Mouse (Mus musculus): ENCODE results near the gene Pou4f1. TPM values are rescaled to one million over a fixed set of nuclear protein-coding genes. Genes with fewer than 3 reads are reported as not detected.
A peak's percentile ranks its signal among the peaks of the same experiment; 100 is the strongest.
"Not testable (repeated sequence)": the region's sequence is repeated elsewhere in the genome, so short reads cannot be mapped to it uniquely, and the experiment has no call there.

Pou4f1 gene
- 79.6 and 96.7 TPM in 2 replicates for polyA plus RNA-seq (2014; fragmentation: Nextera tagmentation; extraction: Ambion mirVana)

DNA sequence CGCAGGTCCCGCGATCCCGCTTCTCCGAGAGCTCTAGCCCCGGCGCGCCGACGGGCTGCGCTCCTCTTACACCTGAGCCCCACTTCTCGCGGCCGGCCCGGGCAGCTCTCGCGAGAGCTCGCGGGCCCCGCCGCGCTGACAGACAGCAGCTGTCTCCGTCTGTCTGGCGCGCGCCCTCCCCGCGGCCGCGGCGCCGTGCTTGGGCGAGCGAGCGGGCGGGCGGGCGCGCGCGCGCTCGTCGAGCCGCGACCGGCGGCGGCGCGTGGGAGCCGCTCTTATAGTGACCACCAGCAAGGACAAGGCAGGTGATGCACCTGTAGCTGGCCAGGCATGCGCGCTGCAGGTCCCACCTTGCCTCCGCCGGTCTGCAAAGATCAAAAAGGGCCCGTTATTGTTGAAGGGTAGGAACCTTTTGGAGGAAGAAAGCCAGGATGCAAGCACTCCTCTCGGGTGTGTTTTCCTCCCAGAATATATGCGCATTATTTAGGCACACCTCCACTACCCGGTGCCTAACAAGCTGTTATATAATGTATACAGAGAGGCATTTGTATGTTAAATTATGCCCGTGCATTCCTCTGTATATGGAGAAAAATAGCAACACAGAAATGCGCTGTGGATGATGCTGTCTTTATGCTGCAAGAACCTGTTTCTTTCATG is at the start of gene Pou4f1:
Gene Pou4f1, minus strand, starts transcription at position 34 of the 657 bp plus-strand sequence.
- whole genome bisulfite sequencing: under 1% methylated on average over 62 of the region's 62 CpGs
- peak within 1 kb of the TSS; percentile 85 for H3K27ac ChIP-seq (ENCODE audit: low read depth, low read length)
- peaks cover 15% of the 10 kb centered on the region for H3K4me1 ChIP-seq (ENCODE audit: control insufficient read depth, insufficient read depth, low read length)

DNA sequence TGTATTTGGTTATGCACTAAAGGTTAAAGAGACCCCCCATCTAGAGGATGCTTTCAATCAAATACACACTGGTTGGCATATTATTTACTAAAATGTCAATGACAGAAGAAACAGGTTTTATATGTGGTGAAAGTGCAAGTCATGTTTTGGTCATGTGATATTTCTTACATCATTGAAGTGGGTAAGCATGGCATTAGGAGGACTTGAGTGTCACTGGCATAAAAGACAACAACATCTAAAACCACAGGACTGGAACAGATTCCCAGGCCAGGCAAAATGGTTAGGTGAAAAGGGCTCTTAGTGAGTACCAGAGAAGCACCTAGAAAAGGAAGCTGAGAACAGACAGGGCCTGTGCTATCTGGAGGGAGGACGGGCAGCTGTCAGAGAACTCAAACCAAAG is 43.9 kb upstream of the Pou4f1 start:
- Histone ChIP-seq H3K4me1 (ENCODE audit: control insufficient read depth, insufficient read depth, low read length) (no peaks in the 10 kb centered on the region), H3K27me3 (ENCODE audit: control insufficient read depth, insufficient read depth, low read length) (no peaks in the 10 kb centered on the region), H3K9me3 (ENCODE audit: control insufficient read depth, low read length) (no peaks in the 10 kb centered on the region), H3K9ac (ENCODE audit: low read length) (no peak overlapping the region), H3K4me3 (ENCODE audit: low read depth, low read length) (no peak overlapping the region), H3K4me2 (ENCODE audit: low read depth) (no peak overlapping the region), H3K36me3 (ENCODE audit: control insufficient read depth, insufficient read depth, low read length) (no peaks in the 10 kb centered on the region; the same call in 1 of the 2 replicates), H3K27ac (ENCODE audit: low read depth, low read length) (no peak overlapping the region)
- no peak for DNase-seq (ENCODE audit: low spot score)
- ATAC-seq (ENCODE audit: insufficient read depth, low FRiP score, low TSS enrichment): no peak
- 100% methylated on average over 1 of the region's 1 CpGs for WGBS

More for the DNA sequence above, at the start of gene Pou4f1:
- Histone ChIP-seq H3K36me3 (ENCODE audit: control insufficient read depth, insufficient read depth, low read length) (no peaks in the 10 kb centered on the region), H3K4me3 (ENCODE audit: low read depth, low read length) (peak within 1 kb of the TSS; percentile 61), H3K4me2 (ENCODE audit: low read depth) (peak within 1 kb of the TSS; percentile 74), H3K9ac (ENCODE audit: low read length) (peak within 1 kb of the TSS; percentile 76), H3K27me3 (ENCODE audit: control insufficient read depth, insufficient read depth, low read length) (peaks cover 92% of the 10 kb centered on the region), H3K9me3 (ENCODE audit: control insufficient read depth, low read length) (no peaks in the 10 kb centered on the region)
- DNase-seq (ENCODE audit: low spot score) (peak; percentile 91), ATAC-seq (ENCODE audit: insufficient read depth, low FRiP score, low TSS enrichment) (peak; percentile 91)

DNA sequence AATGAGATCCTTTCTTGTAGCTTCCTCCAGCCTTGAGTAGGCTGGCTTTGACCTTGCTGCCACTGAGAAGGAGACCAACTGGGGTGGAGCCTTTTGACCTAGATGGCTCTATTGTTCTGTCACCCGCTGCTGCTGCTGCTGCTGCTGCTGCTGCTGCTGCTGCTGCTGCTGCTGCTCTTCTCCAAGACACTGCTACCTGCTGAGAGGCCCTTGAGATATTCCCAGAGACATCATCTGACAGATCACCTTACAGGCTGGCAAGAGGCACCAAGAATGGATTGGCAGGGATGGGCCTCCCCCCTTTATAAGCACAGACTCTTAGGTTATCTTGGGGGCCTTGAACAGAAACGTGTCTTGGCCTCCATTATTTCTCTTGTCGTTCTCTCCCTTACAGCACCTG is 35.0 kb upstream of the Pou4f1 start:
- not testable (repeated sequence) for H3K4me2 ChIP-seq (ENCODE audit: low read depth); H3K4me3 ChIP-seq (ENCODE audit: low read depth, low read length); ATAC-seq (ENCODE audit: insufficient read depth, low FRiP score, low TSS enrichment); H3K27me3 ChIP-seq (ENCODE audit: control insufficient read depth, insufficient read depth, low read length); H3K36me3 ChIP-seq (ENCODE audit: control insufficient read depth, insufficient read depth, low read length); H3K9ac ChIP-seq (ENCODE audit: low read length); H3K4me1 ChIP-seq (ENCODE audit: control insufficient read depth, insufficient read depth, low read length); H3K9me3 ChIP-seq (ENCODE audit: control insufficient read depth, low read length); DNase-seq (ENCODE audit: low spot score); H3K27ac ChIP-seq (ENCODE audit: low read depth, low read length)
- 80% methylated on average over 3 of the region's 3 CpGs for WGBS

DNA sequence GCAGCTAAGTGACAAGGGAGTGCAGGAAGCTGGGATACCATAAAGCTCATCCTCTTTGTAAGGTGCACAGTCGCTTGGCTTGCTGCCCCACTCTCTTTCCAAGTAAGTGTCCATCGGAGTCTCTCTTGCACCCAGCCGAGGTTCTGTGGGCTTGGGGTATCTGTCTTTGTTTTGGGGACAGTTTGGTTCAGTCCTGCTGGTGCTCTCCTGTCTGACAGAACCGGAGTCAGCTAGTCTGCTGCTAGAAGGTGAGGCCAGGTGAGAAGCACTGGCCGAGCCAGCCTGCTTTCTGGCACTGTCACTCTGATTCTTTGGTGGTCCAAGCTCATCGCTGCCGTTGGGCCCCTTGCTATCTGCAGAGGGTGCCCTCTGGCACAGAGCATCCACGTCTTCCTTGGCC is 12.0 kb upstream of the Pou4f1 start:
- no peaks in the 10 kb centered on the region for H3K9me3 ChIP-seq (ENCODE audit: control insufficient read depth, low read length)
- H3K27me3 ChIP-seq (ENCODE audit: control insufficient read depth, insufficient read depth, low read length): peaks cover 3% of the 10 kb centered on the region
- H3K27ac ChIP-seq (ENCODE audit: low read depth, low read length): no peak overlapping the region
- H3K4me2 ChIP-seq (ENCODE audit: low read depth): no peak overlapping the region
- ATAC-seq (ENCODE audit: insufficient read depth, low FRiP score, low TSS enrichment): no peak
- no peak overlapping the region for H3K4me3 ChIP-seq (ENCODE audit: low read depth, low read length)
- 91% methylated on average over 8 of the region's 8 CpGs for WGBS
- DNase-seq (ENCODE audit: low spot score): no peak
- H3K4me1 ChIP-seq (ENCODE audit: control insufficient read depth, insufficient read depth, low read length): no peaks in the 10 kb centered on the region
- no peak overlapping the region for H3K9ac ChIP-seq (ENCODE audit: low read length)
- no peaks in the 10 kb centered on the region for H3K36me3 ChIP-seq (ENCODE audit: control insufficient read depth, insufficient read depth, low read length)

DNA sequence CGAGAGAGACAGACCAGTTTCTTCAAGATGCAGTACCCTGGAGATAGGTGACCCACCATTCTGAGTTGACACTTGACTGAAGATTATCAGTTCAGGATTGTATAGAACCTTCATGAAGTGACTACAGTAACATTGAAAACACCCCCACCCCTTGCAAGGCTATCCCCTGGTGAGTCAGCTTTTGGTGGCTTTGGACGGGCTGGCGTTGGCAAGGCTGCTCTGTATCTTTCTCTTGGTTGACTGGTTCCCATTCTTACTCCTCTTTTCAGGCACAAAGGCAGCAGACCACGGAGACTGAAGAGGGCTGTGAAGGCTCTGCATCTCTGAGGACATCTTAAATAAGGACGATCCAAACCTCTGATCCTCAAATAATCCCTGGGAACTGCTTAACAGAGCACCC is 10.8 kb upstream of the Pou4f1 start:
- no peak overlapping the region for H3K9ac ChIP-seq (ENCODE audit: low read length)
- ATAC-seq (ENCODE audit: insufficient read depth, low FRiP score, low TSS enrichment): no peak
- 90% methylated on average over 5 of the region's 5 CpGs for WGBS
- peaks cover 15% of the 10 kb centered on the region for H3K27me3 ChIP-seq (ENCODE audit: control insufficient read depth, insufficient read depth, low read length)
- H3K27ac ChIP-seq (ENCODE audit: low read depth, low read length): no peak overlapping the region
- H3K36me3 ChIP-seq (ENCODE audit: control insufficient read depth, insufficient read depth, low read length): no peaks in the 10 kb centered on the region
- no peaks in the 10 kb centered on the region for H3K9me3 ChIP-seq (ENCODE audit: control insufficient read depth, low read length)
- H3K4me3 ChIP-seq (ENCODE audit: low read depth, low read length): no peak overlapping the region
- no peak for DNase-seq (ENCODE audit: low spot score)
- H3K4me2 ChIP-seq (ENCODE audit: low read depth): no peak overlapping the region
- H3K4me1 ChIP-seq (ENCODE audit: control insufficient read depth, insufficient read depth, low read length): no peaks in the 10 kb centered on the region

DNA sequence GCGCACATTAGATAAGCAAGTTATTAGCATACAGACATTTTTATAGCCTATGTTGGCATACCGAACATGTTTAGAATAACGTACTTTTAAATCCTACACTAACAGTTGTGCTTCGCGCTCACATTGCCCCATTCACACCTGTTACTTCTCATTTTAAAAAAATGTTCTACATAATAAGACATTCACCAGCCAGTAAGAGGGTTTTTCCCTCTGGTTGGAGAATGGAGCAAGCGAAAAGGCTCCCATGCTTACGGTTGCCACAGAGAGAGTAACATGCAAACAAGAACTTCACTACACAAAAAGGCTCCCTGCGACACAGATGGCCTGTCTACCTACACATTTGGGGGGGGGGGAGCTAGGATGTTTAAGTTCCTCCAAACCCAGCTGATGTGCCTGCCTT is 9.8 kb upstream of the Pou4f1 start:
- Histone ChIP-seq H3K27ac (ENCODE audit: low read depth, low read length) (no peak overlapping the region), H3K4me1 (ENCODE audit: control insufficient read depth, insufficient read depth, low read length) (peaks cover 7% of the 10 kb centered on the region), H3K27me3 (ENCODE audit: control insufficient read depth, insufficient read depth, low read length) (peaks cover 23% of the 10 kb centered on the region), H3K4me2 (ENCODE audit: low read depth) (no peak overlapping the region), H3K9ac (ENCODE audit: low read length) (no peak overlapping the region), H3K4me3 (ENCODE audit: low read depth, low read length) (no peak overlapping the region), H3K9me3 (ENCODE audit: control insufficient read depth, low read length) (no peaks in the 10 kb centered on the region), H3K36me3 (ENCODE audit: control insufficient read depth, insufficient read depth, low read length) (no peaks in the 10 kb centered on the region)
- 95% methylated on average over 8 of the region's 8 CpGs for WGBS
- ATAC-seq (ENCODE audit: insufficient read depth, low FRiP score, low TSS enrichment): no peak
- no peak for DNase-seq (ENCODE audit: low spot score)

DNA sequence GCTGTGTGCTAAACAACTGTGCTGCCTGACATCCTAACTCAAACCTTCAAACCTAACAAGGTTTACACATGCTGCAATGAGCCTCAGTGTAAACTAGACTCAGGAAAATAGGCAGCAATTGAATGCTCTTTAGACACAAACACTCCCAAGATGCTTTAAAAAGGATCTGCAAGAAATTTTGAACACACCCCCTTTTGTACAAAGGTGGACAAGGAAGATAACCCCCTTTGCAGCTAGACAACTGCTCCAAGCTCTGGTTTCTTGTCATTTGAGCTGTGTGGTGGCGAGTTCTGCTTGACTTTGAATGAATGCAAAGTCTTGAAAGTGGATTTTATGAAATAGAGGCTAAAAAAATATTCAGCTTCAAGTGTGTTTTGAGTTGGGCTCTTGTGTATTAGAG is 7.6 kb upstream of the Pou4f1 start:
- Histone ChIP-seq H3K9me3 (ENCODE audit: control insufficient read depth, low read length) (no peaks in the 10 kb centered on the region), H3K4me2 (ENCODE audit: low read depth) (no peak overlapping the region), H3K36me3 (ENCODE audit: control insufficient read depth, insufficient read depth, low read length) (no peaks in the 10 kb centered on the region), H3K9ac (ENCODE audit: low read length) (no peak overlapping the region), H3K4me3 (ENCODE audit: low read depth, low read length) (no peak overlapping the region), H3K27ac (ENCODE audit: low read depth, low read length) (no peak overlapping the region), H3K4me1 (ENCODE audit: control insufficient read depth, insufficient read depth, low read length) (peaks cover 7% of the 10 kb centered on the region), H3K27me3 (ENCODE audit: control insufficient read depth, insufficient read depth, low read length) (peaks cover 42% of the 10 kb centered on the region)
- no peak for ATAC-seq (ENCODE audit: insufficient read depth, low FRiP score, low TSS enrichment)
- WGBS: 82% methylated on average over 1 of the region's 1 CpGs
- no peak for DNase-seq (ENCODE audit: low spot score)

DNA sequence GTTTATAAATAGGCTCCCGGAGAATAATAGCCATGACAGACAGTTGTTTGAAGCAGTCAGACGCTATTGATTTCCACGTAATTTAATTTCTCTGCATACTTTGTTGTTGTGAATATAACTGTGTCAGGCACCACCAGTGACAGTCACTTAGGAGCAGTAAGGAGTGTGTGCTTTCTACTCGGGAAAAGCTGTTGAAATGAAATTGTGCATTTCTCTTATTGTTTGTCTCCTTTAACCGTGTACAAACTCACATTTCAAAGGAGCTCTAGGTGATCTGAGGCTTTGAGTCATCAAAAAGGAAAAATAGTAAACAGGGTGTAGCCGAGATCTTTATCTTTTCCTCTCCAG is 798 bp upstream of the Pou4f1 start:
- Histone ChIP-seq H3K36me3 (ENCODE audit: control insufficient read depth, insufficient read depth, low read length) (no peaks in the 10 kb centered on the region), H3K27ac (ENCODE audit: low read depth, low read length) (no peak overlapping the region), H3K4me3 (ENCODE audit: low read depth, low read length) (peak overlapping the region; percentile 61; the same call in 1 of the 2 replicates), H3K4me1 (ENCODE audit: control insufficient read depth, insufficient read depth, low read length) (peaks cover 17% of the 10 kb centered on the region), H3K9ac (ENCODE audit: low read length) (no peak overlapping the region), H3K4me2 (ENCODE audit: low read depth) (peak overlapping the region; percentile 74; the same call in 1 of the 2 replicates), H3K9me3 (ENCODE audit: control insufficient read depth, low read length) (no peaks in the 10 kb centered on the region), H3K27me3 (ENCODE audit: control insufficient read depth, insufficient read depth, low read length) (peaks cover 91% of the 10 kb centered on the region)
- WGBS: 6% methylated on average over 6 of the region's 6 CpGs
- no peak for ATAC-seq (ENCODE audit: insufficient read depth, low FRiP score, low TSS enrichment)
- no peak for DNase-seq (ENCODE audit: low spot score)
